Mouse (Mus musculus): ENCODE results near the gene Carmil2. TPM values are rescaled to one million over a fixed set of nuclear protein-coding genes. Genes with fewer than 3 reads are reported as not detected.

The Carmil2 gene
- polyA plus RNA-seq, 1 experiment: 408 TPM

DNA sequence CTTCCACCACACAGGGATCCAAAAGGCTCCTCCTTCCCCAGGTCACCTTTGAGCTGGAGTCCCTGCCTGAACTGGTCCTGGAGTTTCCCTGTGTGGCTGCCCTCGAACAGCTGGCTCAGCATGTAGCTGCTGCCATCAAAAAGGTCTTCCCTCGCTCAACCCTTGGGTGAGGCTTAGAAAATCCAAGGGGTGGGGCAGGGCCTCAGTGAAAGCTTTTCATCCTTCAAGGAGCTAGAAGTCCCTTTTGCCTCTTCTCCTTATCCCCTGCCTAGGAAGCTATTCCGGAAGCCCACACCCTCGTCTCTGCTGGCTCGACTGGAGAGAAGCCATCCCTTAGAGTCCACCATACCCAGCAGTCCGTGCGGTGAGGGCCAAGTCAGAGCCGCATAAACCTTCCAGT is 1.4 kb downstream of the Carmil2 start:
- Histone ChIP-seq H3K36me3 (ENCODE audit: control insufficient read depth, insufficient read depth, low read length) (peaks cover 57% of the 10 kb centered on the region), H3K4me3 (ENCODE audit: control insufficient read depth, insufficient read depth, low read length) (no peak overlapping the region), H3K4me1 (replicated peaks; ENCODE audit: control insufficient read depth, insufficient read depth, low read length) (peaks cover 35% of the 10 kb centered on the region), H3K27me3 (ENCODE audit: control insufficient read depth, insufficient read depth, low read length) (no peaks in the 10 kb centered on the region), H3K27ac (ENCODE audit: control insufficient read depth, insufficient read depth, low read length) (peak overlapping the region; percentile 95; the same call in 1 of the 2 replicates)
- 91% methylated on average over 8 of the region's 8 CpGs for whole genome bisulfite sequencing
- TF ChIP-seq CTCF (IDR thresholded peaks at IDR 0.05; ENCODE audit: borderline replicate concordance, control insufficient read depth, extremely low read depth, insufficient read depth, low read length, poor library complexity) (no peak), POLR2A (IDR thresholded peaks at IDR 0.05; ENCODE audit: control insufficient read depth, extremely low read depth, insufficient read depth, low read length, poor library complexity) (no peak)
- no peak for DNase-seq

- DNase-seq: no peak
- WGBS: 94% methylated on average over 14 of the region's 14 CpGs
- H3K27me3 ChIP-seq (ENCODE audit: control insufficient read depth, insufficient read depth, low read length): no peaks in the 10 kb centered on the region
- no peak overlapping the region for H3K4me3 ChIP-seq (ENCODE audit: control insufficient read depth, insufficient read depth, low read length)
- peaks cover 57% of the 10 kb centered on the region for H3K36me3 ChIP-seq (ENCODE audit: control insufficient read depth, insufficient read depth, low read length)
- H3K4me1 ChIP-seq (replicated peaks; ENCODE audit: control insufficient read depth, insufficient read depth, low read length): peaks cover 35% of the 10 kb centered on the region
- no peak overlapping the region for H3K27ac ChIP-seq (ENCODE audit: control insufficient read depth, insufficient read depth, low read length)
- TF ChIP-seq CTCF (IDR thresholded peaks at IDR 0.05; ENCODE audit: borderline replicate concordance, control insufficient read depth, extremely low read depth, insufficient read depth, low read length, poor library complexity) (no peak), POLR2A (IDR thresholded peaks at IDR 0.05; ENCODE audit: control insufficient read depth, extremely low read depth, insufficient read depth, low read length, poor library complexity) (no peak)
Observed at GRCm38 (mm10) chr8:105688242-105688752, 2.2 kb downstream of the Carmil2 start.

GRCm38 (mm10) chr8:105689256-105689982 is 3.3 kb downstream of the Carmil2 start:
- H3K4me1 ChIP-seq (replicated peaks; ENCODE audit: control insufficient read depth, insufficient read depth, low read length): peaks cover 31% of the 10 kb centered on the region
- 96% methylated on average over 35 of the region's 35 CpGs for WGBS
- no peak for DNase-seq
- H3K4me3 ChIP-seq (ENCODE audit: control insufficient read depth, insufficient read depth, low read length): no peak overlapping the region
- no peaks in the 10 kb centered on the region for H3K27me3 ChIP-seq (ENCODE audit: control insufficient read depth, insufficient read depth, low read length)
- TF ChIP-seq CTCF (IDR thresholded peaks at IDR 0.05; ENCODE audit: borderline replicate concordance, control insufficient read depth, extremely low read depth, insufficient read depth, low read length, poor library complexity): no peak
- TF ChIP-seq POLR2A (IDR thresholded peaks at IDR 0.05; ENCODE audit: control insufficient read depth, extremely low read depth, insufficient read depth, low read length, poor library complexity): no peak
- no peak overlapping the region for H3K27ac ChIP-seq (ENCODE audit: control insufficient read depth, insufficient read depth, low read length)
- peaks cover 61% of the 10 kb centered on the region for H3K36me3 ChIP-seq (ENCODE audit: control insufficient read depth, insufficient read depth, low read length)

DNA sequence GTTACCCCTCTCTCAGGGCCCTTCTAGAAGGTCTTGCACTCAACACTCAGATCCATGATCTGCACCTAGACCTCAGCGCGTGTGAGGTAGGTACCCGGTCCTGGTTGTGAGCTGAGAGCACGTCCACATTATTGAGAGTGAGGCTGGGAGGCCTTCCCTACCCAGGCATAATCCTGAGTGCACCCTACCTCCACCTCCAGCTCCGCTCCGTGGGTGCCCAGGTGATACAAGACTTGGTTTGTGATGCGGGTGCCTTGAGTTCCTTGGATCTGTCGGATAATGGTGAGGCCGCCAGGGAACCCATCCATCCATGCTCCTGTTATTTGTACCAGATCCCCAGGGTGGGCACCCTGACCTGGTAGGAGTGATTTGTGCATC is 3.9 kb downstream of the Carmil2 start:
- peaks cover 67% of the 10 kb centered on the region for H3K36me3 ChIP-seq (ENCODE audit: control insufficient read depth, insufficient read depth, low read length)
- TF ChIP-seq CTCF (IDR thresholded peaks at IDR 0.05; ENCODE audit: borderline replicate concordance, control insufficient read depth, extremely low read depth, insufficient read depth, low read length, poor library complexity) (no peak), POLR2A (IDR thresholded peaks at IDR 0.05; ENCODE audit: control insufficient read depth, extremely low read depth, insufficient read depth, low read length, poor library complexity) (no peak)
- no peak overlapping the region for H3K4me3 ChIP-seq (ENCODE audit: control insufficient read depth, insufficient read depth, low read length)
- H3K27ac ChIP-seq (ENCODE audit: control insufficient read depth, insufficient read depth, low read length): no peak overlapping the region
- no peaks in the 10 kb centered on the region for H3K27me3 ChIP-seq (ENCODE audit: control insufficient read depth, insufficient read depth, low read length)
- peaks cover 25% of the 10 kb centered on the region for H3K4me1 ChIP-seq (replicated peaks; ENCODE audit: control insufficient read depth, insufficient read depth, low read length)
- WGBS: 97% methylated on average over 9 of the region's 9 CpGs
- no peak for DNase-seq

GRCm38 (mm10) chr8:105690978-105691377 is 4.9 kb downstream of the Carmil2 start:
- no peak for DNase-seq
- no peak overlapping the region for H3K27ac ChIP-seq (ENCODE audit: control insufficient read depth, insufficient read depth, low read length)
- no peak for TF ChIP-seq CTCF (IDR thresholded peaks at IDR 0.05; ENCODE audit: borderline replicate concordance, control insufficient read depth, extremely low read depth, insufficient read depth, low read length, poor library complexity)
- TF ChIP-seq POLR2A (IDR thresholded peaks at IDR 0.05; ENCODE audit: control insufficient read depth, extremely low read depth, insufficient read depth, low read length, poor library complexity): no peak
- no peaks in the 10 kb centered on the region for H3K27me3 ChIP-seq (ENCODE audit: control insufficient read depth, insufficient read depth, low read length)
- H3K4me1 ChIP-seq (replicated peaks; ENCODE audit: control insufficient read depth, insufficient read depth, low read length): peaks cover 22% of the 10 kb centered on the region
- H3K4me3 ChIP-seq (ENCODE audit: control insufficient read depth, insufficient read depth, low read length): no peak overlapping the region
- 97% methylated on average over 14 of the region's 14 CpGs for WGBS
- peaks cover 77% of the 10 kb centered on the region for H3K36me3 ChIP-seq (ENCODE audit: control insufficient read depth, insufficient read depth, low read length)

- Histone ChIP-seq H3K4me1 (replicated peaks; ENCODE audit: control insufficient read depth, insufficient read depth, low read length) (peaks cover 12% of the 10 kb centered on the region), H3K27ac (ENCODE audit: control insufficient read depth, insufficient read depth, low read length) (no peak overlapping the region), H3K36me3 (ENCODE audit: control insufficient read depth, insufficient read depth, low read length) (peaks cover 93% of the 10 kb centered on the region), H3K4me3 (ENCODE audit: control insufficient read depth, insufficient read depth, low read length) (no peak overlapping the region), H3K27me3 (ENCODE audit: control insufficient read depth, insufficient read depth, low read length) (no peaks in the 10 kb centered on the region)
- no peak for TF ChIP-seq CTCF (IDR thresholded peaks at IDR 0.05; ENCODE audit: borderline replicate concordance, control insufficient read depth, extremely low read depth, insufficient read depth, low read length, poor library complexity)
- TF ChIP-seq POLR2A (IDR thresholded peaks at IDR 0.05; ENCODE audit: control insufficient read depth, extremely low read depth, insufficient read depth, low read length, poor library complexity): no peak
- WGBS: 95% methylated on average over 11 of the region's 11 CpGs
- DNase-seq: no peak
Observed at GRCm38 (mm10) chr8:105692449-105693182, 6.5 kb downstream of the Carmil2 start.
